Comparison of ENCODE assay signal across 8 mouse cellular contexts in genomic region chr6:54971731-54972110, GRCm38 (mm10). TPM values are rescaled to one million over a fixed set of nuclear protein-coding genes. Genes with fewer than 3 reads are reported as not detected.
A peak's percentile ranks its signal among the peaks of the same experiment; 100 is the strongest.
DNase-seq lines count a peak whose midpoint lies in the region; ATAC-seq and TF ChIP-seq lines count a peak whose summit lies in the region.

No protein-coding gene starts in this region.

- peak overlapping the region; percentile 74 for H3K27ac ChIP-seq in layer of hippocampus, adult 2 months

- ATAC-seq in granulocyte monocyte progenitor cell, adult 5-6 weeks (replicated peaks; ENCODE audit: poor library complexity, severe bottlenecking) = peak; percentile 11; the same call in 1 of the 2 replicates
- no peak for ATAC-seq in erythroid progenitor cell, adult 5-6 weeks (replicated peaks; ENCODE audit: low FRiP score, poor library complexity, severe bottlenecking)

- intact Hi-C loops in left cerebral cortex, postnatal 25 days (cut with DNase I) = no loop called here

- peak overlapping the region; percentile 71 for H3K4me3 ChIP-seq in layer of hippocampus, adult 2 months

- DNase-seq in layer of hippocampus, adult 2 months (ENCODE audit: low spot score in 2 of 2) = no peak
- no peak for DNase-seq in layer of hippocampus, postnatal 25 days (ENCODE audit: extremely low spot score in 1 of 2, low spot score in 1 of 2)
- peak; percentile 54 to 65 for DNase-seq in kidney, adult 8-10 months
- DNase-seq in lung, postnatal 14 days = peak; percentile 46
- DNase-seq in thymus, postnatal 25 days = no peak
- no peak for DNase-seq in left cerebral cortex, postnatal 25 days (ENCODE audit: low spot score in 2 of 2)

- TF ChIP-seq CTCF in layer of hippocampus, adult 2 months (conservative IDR thresholded peaks at IDR 0.05) = no peak

RNA-seq across cellular contexts. Expression of gene Nod1, which starts 0.7 kb away (rescaled TPM):
- total RNA-seq in layer of hippocampus, adult 2 months (2021) = 1 to 10 TPM; 4.9 TPM
- 1 to 10 TPM; 5.1 to 5.8 TPM for total RNA-seq in layer of hippocampus, postnatal 25 days (2021)
- 5.4 and 7.8 TPM in 2 replicates for total RNA-seq in granulocyte monocyte progenitor cell, adult 5-6 weeks (2014; fragmentation: Nextera tagmentation)
- total RNA-seq in granulocyte monocyte progenitor cell, adult 5-6 weeks (2017) = 5.5 and 7.2 TPM in 2 replicates
- total RNA-seq in left cerebral cortex, postnatal 25 days (2021) = 1 to 10 TPM; 3.2 to 3.8 TPM
- total RNA-seq in erythroid progenitor cell, adult 5-6 weeks (2015; ENCODE audit: low replicate concordance) = 1.8 and 16.3 TPM in 2 replicates
- 0.98 and 2.3 TPM in 2 replicates for total RNA-seq in erythroid progenitor cell, adult 5-6 weeks (2017; ENCODE audit: low replicate concordance)

RNA-seq across cellular contexts. Expression of gene Ggct, which starts 21.0 kb away (rescaled TPM):
- total RNA-seq in layer of hippocampus, adult 2 months (2021) = 10 to 100 TPM; 36.0 to 38.0 TPM
- 10 to 100 TPM; 32.7 to 36.9 TPM for total RNA-seq in layer of hippocampus, postnatal 25 days (2021)
- 12.8 and 18.7 TPM in 2 replicates for total RNA-seq in granulocyte monocyte progenitor cell, adult 5-6 weeks (2014; fragmentation: Nextera tagmentation)
- total RNA-seq in granulocyte monocyte progenitor cell, adult 5-6 weeks (2017) = 39.6 and 41.1 TPM in 2 replicates
- total RNA-seq in left cerebral cortex, postnatal 25 days (2021) = 10 to 100 TPM; 25.9 to 31.7 TPM
- 6.8 TPM in 1 of 2 replicates, not detected in the other for total RNA-seq in erythroid progenitor cell, adult 5-6 weeks (2015; ENCODE audit: low replicate concordance)
- 1.0 and 1.6 TPM in 2 replicates for total RNA-seq in erythroid progenitor cell, adult 5-6 weeks (2017; ENCODE audit: low replicate concordance)

Comparison
In these comparisons a context has a peak if more than half of its experiments do, and no peak if none do; other contexts are left out.
1. DNase-seq: peak in kidney, adult 8-10 months (2 of 2) and lung, postnatal 14 days (single experiment); none in layer of hippocampus, adult 2 months (0 of 2), layer of hippocampus, postnatal 25 days (0 of 2), thymus, postnatal 25 days (single experiment) and left cerebral cortex, postnatal 25 days (0 of 2).